Mouse (Mus musculus): ENCODE measurements at regions not wholly inside any gene's neighbourhood (a gene's known extent, or its start where the extent isn't known, plus 50 kb on each side); places are given as distances from the start of the nearest gene placed in this dataset.

DNA sequence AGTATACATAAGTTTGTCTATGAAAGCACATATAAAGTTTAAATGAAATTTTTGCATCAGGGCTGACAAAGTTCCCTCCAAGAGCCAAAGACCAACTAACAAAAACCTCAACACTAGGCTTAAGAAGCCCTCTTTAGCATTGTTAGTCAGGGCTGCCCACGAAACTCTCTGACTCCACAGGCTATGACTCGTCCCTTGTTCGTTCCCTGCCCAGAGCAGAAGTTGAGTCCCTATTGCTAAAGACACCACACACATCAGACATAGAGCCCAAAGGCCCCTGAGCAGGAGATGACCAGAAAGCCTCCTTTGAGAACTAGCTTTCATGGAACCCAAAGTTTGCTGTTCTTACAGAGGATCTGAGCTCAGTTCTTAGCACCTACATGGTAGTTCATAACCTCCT, 99.5 kb upstream of the Thbs1 start:
- no peaks in the 10 kb centered on the region for H3K4me1 ChIP-seq (ENCODE audit: control insufficient read depth, insufficient read depth, low read length)
- H3K27ac ChIP-seq (ENCODE audit: insufficient read depth, low read length): no peak overlapping the region
- H3K4me3 ChIP-seq (ENCODE audit: insufficient read depth, low read length): no peak overlapping the region
- TF ChIP-seq CTCF (IDR thresholded peaks at IDR 0.05; ENCODE audit: extremely low read depth, insufficient read depth, low read length): no peak
- no peak for TF ChIP-seq POLR2A (IDR thresholded peaks at IDR 0.05; ENCODE audit: extremely low read depth, insufficient read depth, low read length)

DNA sequence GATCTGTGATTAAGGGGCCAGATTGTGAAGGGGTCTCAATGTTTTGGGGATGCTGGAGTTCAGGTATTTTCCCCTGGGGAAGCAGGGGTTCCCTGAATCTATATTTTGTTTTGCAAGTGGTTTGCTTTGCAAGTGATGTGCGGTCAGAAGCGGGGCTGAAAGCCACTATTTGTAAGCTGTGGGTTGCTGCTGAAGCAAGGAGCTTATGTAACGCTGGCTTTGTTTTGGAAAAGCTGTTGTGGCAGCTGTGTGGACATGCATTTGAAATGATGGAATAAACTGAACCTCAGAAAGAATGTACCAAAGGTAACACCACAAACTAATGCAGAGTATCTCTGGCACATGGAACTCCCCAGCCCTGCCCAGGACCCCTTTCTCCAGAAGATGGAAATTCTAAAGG, 98.5 kb upstream of the Thbs1 start:
- no peak for TF ChIP-seq CTCF (IDR thresholded peaks at IDR 0.05; ENCODE audit: extremely low read depth, insufficient read depth, low read length)
- no peak for TF ChIP-seq POLR2A (IDR thresholded peaks at IDR 0.05; ENCODE audit: extremely low read depth, insufficient read depth, low read length)
- Histone ChIP-seq H3K27ac (ENCODE audit: insufficient read depth, low read length) (no peak overlapping the region), H3K4me1 (ENCODE audit: control insufficient read depth, insufficient read depth, low read length) (no peaks in the 10 kb centered on the region), H3K4me3 (ENCODE audit: insufficient read depth, low read length) (no peak overlapping the region)

DNA sequence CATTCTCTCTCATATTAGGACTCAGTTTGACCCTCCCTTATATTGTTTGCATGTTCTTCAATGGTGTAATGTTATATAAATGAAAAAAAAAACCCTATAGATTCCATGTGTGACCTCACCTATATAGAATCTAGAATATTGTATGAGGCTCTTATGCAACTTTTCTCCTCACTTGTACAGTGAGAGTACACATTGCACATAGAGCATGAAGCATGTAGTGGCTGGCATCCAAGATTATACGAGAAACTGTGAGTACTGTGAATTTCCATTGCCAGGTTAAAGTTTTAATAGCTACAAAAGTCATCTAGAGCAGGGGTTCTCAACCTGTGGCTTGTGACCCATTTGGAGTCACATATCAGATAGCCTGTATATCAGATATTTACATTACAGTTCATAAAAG, 96.5 kb upstream of the Thbs1 start:
- Histone ChIP-seq H3K4me1 (ENCODE audit: control insufficient read depth, insufficient read depth, low read length) (no peaks in the 10 kb centered on the region), H3K27ac (ENCODE audit: insufficient read depth, low read length) (no peak overlapping the region), H3K4me3 (ENCODE audit: insufficient read depth, low read length) (no peak overlapping the region)
- no peak for TF ChIP-seq POLR2A (IDR thresholded peaks at IDR 0.05; ENCODE audit: extremely low read depth, insufficient read depth, low read length)
- no peak for TF ChIP-seq CTCF (IDR thresholded peaks at IDR 0.05; ENCODE audit: extremely low read depth, insufficient read depth, low read length)

DNA sequence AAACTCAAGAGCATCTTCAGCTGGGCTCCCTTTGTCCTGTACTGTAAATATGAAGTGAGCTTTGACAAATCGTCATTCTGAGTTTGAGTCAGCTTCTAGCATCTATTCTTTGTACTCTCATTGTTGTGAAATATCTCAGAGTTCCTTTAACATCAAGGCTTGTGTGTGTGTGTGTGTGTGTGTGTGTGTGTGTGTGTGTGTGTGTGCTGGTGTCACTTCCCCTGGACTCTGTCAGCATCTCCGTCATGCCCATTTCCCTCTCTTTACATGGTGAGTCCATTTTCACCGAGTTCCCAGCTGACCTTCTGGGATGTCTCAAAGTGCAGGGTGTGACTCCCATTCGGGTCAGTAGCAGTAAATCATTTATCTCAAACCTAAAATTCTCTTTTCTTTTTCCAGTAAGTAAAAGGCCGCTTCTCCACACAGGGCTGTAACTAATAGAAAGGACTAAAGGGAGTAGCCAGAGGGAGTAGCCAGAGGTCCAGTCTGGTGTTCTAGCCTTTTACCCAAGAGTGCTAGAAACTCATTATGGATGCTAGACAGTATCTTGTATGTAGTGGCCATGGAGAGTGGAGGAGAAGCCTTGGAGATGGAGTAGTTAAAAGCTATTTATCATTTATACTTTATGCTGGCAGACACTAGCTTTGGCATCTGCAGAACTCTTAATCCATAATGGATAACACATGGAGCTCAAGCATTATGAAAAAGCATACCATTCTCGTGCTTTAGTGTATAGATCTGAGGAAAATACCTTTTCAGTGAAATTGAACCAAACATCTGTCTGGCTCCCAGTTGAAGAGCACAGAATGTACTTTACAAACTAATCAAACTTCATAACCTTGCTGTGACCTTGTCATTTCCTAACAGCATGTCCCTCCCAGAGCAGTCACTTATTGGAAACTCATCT, 85.6 kb upstream of the Thbs1 start:
- no peak overlapping the region for H3K27ac ChIP-seq (ENCODE audit: insufficient read depth, low read length)
- no peaks in the 10 kb centered on the region for H3K4me1 ChIP-seq (ENCODE audit: control insufficient read depth, insufficient read depth, low read length)
- no peak overlapping the region for H3K4me3 ChIP-seq (ENCODE audit: insufficient read depth, low read length)
- TF ChIP-seq POLR2A (IDR thresholded peaks at IDR 0.05; ENCODE audit: extremely low read depth, insufficient read depth, low read length) (no peak), CTCF (IDR thresholded peaks at IDR 0.05; ENCODE audit: extremely low read depth, insufficient read depth, low read length) (no peak)

DNA sequence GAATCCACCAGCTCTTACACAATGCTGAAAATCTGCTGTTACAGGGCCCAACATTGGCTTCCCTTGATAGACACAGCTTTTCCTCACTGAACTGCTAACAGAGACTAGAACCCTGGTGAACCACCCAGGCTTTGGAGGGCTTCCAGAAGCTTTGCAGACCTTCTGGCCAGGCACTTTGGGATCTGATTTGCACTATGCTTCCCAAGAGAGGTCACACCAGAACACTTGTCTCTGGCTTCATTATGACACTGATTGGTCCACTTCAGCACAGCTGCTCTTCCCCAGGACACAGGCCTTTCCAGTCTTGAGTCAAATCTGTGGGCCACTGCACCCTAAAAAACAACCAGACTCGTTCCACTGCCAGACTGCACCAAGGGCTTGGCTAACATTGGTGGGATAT, 82.8 kb upstream of the Thbs1 start:
- Histone ChIP-seq H3K4me3 (ENCODE audit: insufficient read depth, low read length) (no peak overlapping the region), H3K27ac (ENCODE audit: insufficient read depth, low read length) (no peak overlapping the region), H3K4me1 (ENCODE audit: control insufficient read depth, insufficient read depth, low read length) (no peaks in the 10 kb centered on the region)
- TF ChIP-seq POLR2A (IDR thresholded peaks at IDR 0.05; ENCODE audit: extremely low read depth, insufficient read depth, low read length) (no peak), CTCF (IDR thresholded peaks at IDR 0.05; ENCODE audit: extremely low read depth, insufficient read depth, low read length) (no peak)

DNA sequence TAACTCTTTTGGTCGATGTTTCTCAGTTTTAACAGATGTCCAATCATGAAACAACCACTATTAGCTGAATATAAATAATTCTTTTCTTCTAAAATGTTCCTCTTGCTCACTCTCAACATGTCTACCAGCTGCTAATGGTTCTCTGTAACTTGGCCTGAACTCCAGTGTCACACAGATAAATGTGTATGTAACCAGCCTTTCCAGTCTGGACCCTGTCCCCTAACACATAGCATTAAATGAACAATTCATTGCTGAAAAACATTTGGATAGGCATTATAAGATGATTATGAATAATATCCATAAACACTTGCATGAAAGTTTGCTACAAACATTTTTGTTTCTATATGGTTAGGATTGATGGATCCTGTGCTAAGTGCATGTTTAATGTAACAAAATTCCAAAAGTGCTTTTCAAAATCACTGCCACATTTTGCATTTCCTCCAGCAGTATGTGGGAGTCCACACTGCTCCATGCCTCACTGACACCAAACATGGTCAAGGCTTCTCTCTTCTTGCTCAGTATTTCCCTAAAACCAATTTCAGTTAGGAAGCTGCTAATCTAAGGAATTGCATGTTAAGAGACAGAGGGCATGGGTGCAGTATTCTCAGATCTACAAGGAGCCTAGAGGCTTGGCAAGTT, 82.1 kb upstream of the Thbs1 start:
- TF ChIP-seq POLR2A (IDR thresholded peaks at IDR 0.05; ENCODE audit: extremely low read depth, insufficient read depth, low read length): no peak
- no peak for TF ChIP-seq CTCF (IDR thresholded peaks at IDR 0.05; ENCODE audit: extremely low read depth, insufficient read depth, low read length)
- H3K4me1 ChIP-seq (ENCODE audit: control insufficient read depth, insufficient read depth, low read length): no peaks in the 10 kb centered on the region
- no peak overlapping the region for H3K4me3 ChIP-seq (ENCODE audit: insufficient read depth, low read length)
- H3K27ac ChIP-seq (ENCODE audit: insufficient read depth, low read length): no peak overlapping the region

DNA sequence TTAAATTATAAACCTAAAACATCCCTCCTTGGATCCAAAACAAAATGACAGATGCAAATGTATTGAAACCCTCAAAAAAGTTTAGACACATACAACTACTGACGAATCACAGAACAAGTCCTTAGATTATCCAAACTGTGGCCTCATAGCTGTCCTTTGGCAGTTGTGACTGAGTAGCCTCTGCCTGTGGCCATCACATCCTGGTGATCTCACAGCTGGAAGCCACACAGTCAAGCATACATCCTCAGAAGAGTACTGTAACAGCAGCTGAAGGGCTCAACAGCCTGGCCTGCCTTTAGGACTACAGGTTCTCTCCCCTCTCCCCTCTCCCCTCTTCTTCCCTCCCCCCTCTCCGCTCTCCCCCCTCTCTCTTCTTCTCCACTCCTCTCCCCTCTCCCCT, 80.0 kb upstream of the Thbs1 start:
- TF ChIP-seq CTCF (IDR thresholded peaks at IDR 0.05; ENCODE audit: extremely low read depth, insufficient read depth, low read length) (no peak), POLR2A (IDR thresholded peaks at IDR 0.05; ENCODE audit: extremely low read depth, insufficient read depth, low read length) (no peak)
- no peak overlapping the region for H3K4me3 ChIP-seq (ENCODE audit: insufficient read depth, low read length)
- no peaks in the 10 kb centered on the region for H3K4me1 ChIP-seq (ENCODE audit: control insufficient read depth, insufficient read depth, low read length)
- H3K27ac ChIP-seq (ENCODE audit: insufficient read depth, low read length): no peak overlapping the region

DNA sequence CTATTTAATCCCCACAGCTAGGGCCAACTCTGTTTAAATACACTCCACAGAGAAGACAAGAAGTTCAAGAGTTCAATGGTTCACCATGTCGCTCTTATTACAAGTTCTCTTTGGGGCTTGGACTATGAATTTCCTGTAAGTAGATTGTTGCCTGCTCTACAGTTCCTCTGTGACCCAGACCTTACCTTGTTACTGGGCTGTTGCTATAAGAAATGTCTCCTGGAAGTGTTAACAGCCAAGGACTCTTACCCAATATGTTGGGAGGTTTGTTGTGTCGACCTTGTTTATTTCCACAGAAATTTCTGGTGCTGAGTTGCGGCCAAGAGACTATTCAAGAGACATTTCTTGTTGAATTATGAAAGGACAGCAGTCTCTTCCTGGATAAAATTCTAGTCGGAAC, 78.3 kb upstream of the Thbs1 start:
- H3K4me3 ChIP-seq (ENCODE audit: insufficient read depth, low read length): no peak overlapping the region
- H3K27ac ChIP-seq (ENCODE audit: insufficient read depth, low read length): no peak overlapping the region

DNA sequence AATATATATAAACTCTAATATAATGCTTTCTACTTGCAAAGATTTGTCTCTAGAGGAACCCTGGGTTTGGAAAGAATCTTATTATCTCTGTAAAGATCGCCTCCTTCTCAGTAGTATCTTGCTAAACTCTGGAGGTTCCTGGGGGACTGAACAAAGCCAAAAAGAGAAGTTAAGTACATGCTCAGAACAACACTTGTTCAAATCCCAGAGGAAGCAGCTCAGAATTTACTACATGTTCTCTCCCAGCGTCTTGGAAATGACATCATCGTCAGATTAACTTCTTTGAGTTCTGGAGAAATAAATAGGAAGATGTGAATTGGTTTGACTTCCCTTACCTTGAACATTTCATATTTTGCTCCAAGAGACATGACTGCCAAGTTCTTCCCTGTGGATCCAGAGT, 77.7 kb upstream of the Thbs1 start:
- H3K4me3 ChIP-seq (ENCODE audit: insufficient read depth, low read length): no peak overlapping the region
- TF ChIP-seq CTCF (IDR thresholded peaks at IDR 0.05; ENCODE audit: extremely low read depth, insufficient read depth, low read length) (no peak), POLR2A (IDR thresholded peaks at IDR 0.05; ENCODE audit: extremely low read depth, insufficient read depth, low read length) (no peak)

More for the DNA sequence above, 78.3 kb upstream of the Thbs1 start:
- no peaks in the 10 kb centered on the region for H3K4me1 ChIP-seq (ENCODE audit: control insufficient read depth, insufficient read depth, low read length)
- TF ChIP-seq CTCF (IDR thresholded peaks at IDR 0.05; ENCODE audit: extremely low read depth, insufficient read depth, low read length) (no peak), POLR2A (IDR thresholded peaks at IDR 0.05; ENCODE audit: extremely low read depth, insufficient read depth, low read length) (no peak)

DNA sequence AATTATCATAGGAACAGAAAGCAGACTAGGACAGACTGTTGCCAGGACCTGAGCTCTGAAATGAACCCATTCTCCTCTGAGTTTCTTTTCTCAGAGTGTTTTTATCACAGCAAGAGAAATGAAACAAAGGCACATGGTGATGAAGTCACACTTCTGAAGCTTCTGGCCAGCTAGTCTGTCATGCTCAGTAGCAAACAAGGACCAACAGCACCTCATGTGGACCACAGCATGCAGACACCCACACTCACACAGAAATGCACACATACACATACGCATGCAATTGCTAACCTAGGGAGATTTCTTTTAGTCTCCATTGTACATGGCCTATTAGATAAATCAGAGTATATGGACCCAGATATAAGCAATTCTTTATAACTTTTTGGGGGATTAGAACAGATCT, 76.3 kb upstream of the Thbs1 start:
- TF ChIP-seq POLR2A (IDR thresholded peaks at IDR 0.05; ENCODE audit: extremely low read depth, insufficient read depth, low read length) (no peak), CTCF (IDR thresholded peaks at IDR 0.05; ENCODE audit: extremely low read depth, insufficient read depth, low read length) (no peak)
- no peaks in the 10 kb centered on the region for H3K4me1 ChIP-seq (ENCODE audit: control insufficient read depth, insufficient read depth, low read length)
- H3K27ac ChIP-seq (ENCODE audit: insufficient read depth, low read length): no peak overlapping the region
- H3K4me3 ChIP-seq (ENCODE audit: insufficient read depth, low read length): no peak overlapping the region

More for the DNA sequence above, 77.7 kb upstream of the Thbs1 start:
- Histone ChIP-seq H3K4me1 (ENCODE audit: control insufficient read depth, insufficient read depth, low read length) (no peaks in the 10 kb centered on the region), H3K27ac (ENCODE audit: insufficient read depth, low read length) (no peak overlapping the region)
